Mouse (Mus musculus) small intestine, adult 2 months (tissue): ENCODE data around the gene Map3k11. TPM values are rescaled to one million over a fixed set of nuclear protein-coding genes. Genes with fewer than 3 reads are reported as not detected.

Experiments used
- H3K27ac ChIP-seq: fragments of 200-500 bp; 2 replicates; pipeline ENCODE4 v1.5.1; 2012; ENCODE audit warnings: low read depth, low read length, control low read depth, inconsistent platforms; ENCODE audit not compliant: insufficient read depth
- H3K27me3 ChIP-seq: fragments of 200-500 bp; 2 replicates; pipeline ENCODE4 v1.6.1; 2012; ENCODE audit warnings: mild to moderate bottlenecking, moderate library complexity, low read length, inconsistent platforms; ENCODE audit not compliant: control insufficient read depth, insufficient read depth
- H3K36me3 ChIP-seq: fragments of 200-500 bp; 2 replicates; pipeline ENCODE4 v1.6.1; 2012; ENCODE audit warnings: mild to moderate bottlenecking, low read length, control low read depth, inconsistent platforms; ENCODE audit not compliant: control insufficient read depth, insufficient read depth
- H3K4me1 ChIP-seq: fragments of 200-500 bp; 2 replicates; pipeline ENCODE4 v1.6.1; 2012; ENCODE audit warnings: low read length, inconsistent platforms, mixed read lengths; ENCODE audit not compliant: control insufficient read depth, insufficient read depth, insufficient read length
- H3K4me3 ChIP-seq: fragments of 200-500 bp; 2 replicates; pipeline ENCODE4 v1.5.1; 2012; ENCODE audit warnings: low read depth, mild to moderate bottlenecking, control low read depth, inconsistent platforms, low read length, moderate library complexity
- CTCF ChIP-seq: fragments of 200-500 bp; IDR thresholded peaks from 2 replicates; pipeline ENCODE4 v1.5.1; 2012; ENCODE audit warnings: low read depth, mild to moderate bottlenecking, control low read depth, inconsistent platforms, low read length, moderate library complexity, mixed read lengths; ENCODE audit not compliant: insufficient replicate concordance, insufficient read length; ENCODE audit errors: extremely low read depth
- POLR2A ChIP-seq: fragments of 200-500 bp; IDR thresholded peaks from 2 replicates; pipeline ENCODE4 v1.6.1; 2012; ENCODE audit warnings: low read depth, mild to moderate bottlenecking, control low read depth, inconsistent platforms, low read length, moderate library complexity
- WGBS: fragments of 180-500 bp; shearing (Covaris S2); methylation state at CpG from one replicate; pipeline ENCODE4 v1.1.7; 2018; 5-methylcytosine and 5-hydroxymethylcytosine counted together
- polyA plus RNA-seq: library from polyadenylated mRNA; depleted of rRNA; stranded (reverse); fragments of >200 nt; gene quantifications from 2 replicates; pipeline ENCODE4 v1.2.3, GENCODE M21; 2012

Map3k11 gene
- polyA plus RNA-seq, 1 experiment: 169 TPM

DNA sequence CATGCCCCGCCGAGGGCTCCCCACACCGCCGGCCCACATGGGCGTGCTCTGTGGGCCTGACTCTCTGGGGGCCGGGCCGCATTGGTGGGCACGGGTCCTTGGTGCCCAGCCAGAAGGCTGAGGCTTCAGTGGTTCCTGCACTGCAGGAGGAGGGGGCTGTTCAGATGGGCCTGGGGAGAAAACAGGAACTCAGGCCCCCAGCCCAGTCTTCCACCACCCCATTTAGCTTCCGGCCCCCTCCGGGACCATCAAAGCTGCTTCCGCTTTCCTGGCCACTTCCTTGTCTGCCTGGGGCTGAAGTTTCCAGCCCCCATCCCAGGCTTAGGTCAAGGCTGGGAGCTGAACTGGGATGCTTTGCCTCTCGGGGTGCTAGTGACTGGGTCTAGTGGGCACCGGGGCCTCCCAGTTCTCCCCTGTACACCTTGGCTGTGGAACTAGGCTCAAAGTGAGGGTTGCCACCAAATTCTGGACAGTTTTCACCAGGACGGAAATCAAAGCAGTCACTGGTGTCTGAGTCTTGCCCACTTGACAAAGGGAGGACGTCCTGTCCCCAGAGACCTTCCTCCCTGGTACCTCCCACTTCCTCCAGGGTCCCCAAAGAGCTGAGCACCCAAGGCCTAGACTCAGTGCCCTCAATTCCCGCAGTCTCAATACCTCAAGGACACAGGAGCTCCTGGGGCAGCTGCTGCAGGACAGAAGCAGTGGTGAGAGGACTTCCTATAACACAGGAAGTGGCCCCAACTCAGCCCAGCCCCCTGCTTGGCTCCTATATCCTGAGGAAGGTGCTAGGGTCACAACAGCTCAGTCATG lies 27.4 kb upstream of the Map3k11 start:
- 73% methylated on average over 16 of the region's 16 CpGs for WGBS
- Histone ChIP-seq H3K4me1 (peaks cover 7% of the 10 kb centered on the region), H3K36me3 (peaks cover 15% of the 10 kb centered on the region), H3K27ac (peak overlapping the region; percentile 83), H3K27me3 (no peaks in the 10 kb centered on the region), H3K4me3 (peak overlapping the region; percentile 57)
- TF ChIP-seq CTCF (no peak), POLR2A (no peak)

DNA sequence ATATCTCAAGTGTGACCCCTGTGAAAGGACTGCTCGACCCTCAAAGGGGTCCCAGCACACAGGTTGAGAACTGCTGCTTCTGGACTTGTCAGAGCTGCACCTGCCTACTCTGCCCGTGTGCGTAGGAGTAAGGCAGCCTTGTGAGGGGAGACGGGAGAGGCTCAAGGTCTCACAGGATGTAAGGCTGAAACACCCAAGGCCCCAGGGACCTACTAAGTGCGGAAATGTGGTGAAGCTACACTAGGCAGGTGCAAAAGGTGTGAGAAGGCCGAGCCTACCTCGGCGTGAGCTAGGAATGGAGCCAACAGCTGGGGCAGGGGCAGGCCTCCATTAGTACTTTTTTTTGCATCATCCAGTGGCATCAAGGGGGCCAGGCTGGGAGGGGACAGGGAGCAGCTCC lies 26.2 kb upstream of the Map3k11 start:
- WGBS: 74% methylated on average over 8 of the region's 8 CpGs
- Histone ChIP-seq H3K27me3 (no peaks in the 10 kb centered on the region), H3K27ac (peak overlapping the region; percentile 83), H3K36me3 (peaks cover 26% of the 10 kb centered on the region), H3K4me1 (peaks cover 7% of the 10 kb centered on the region), H3K4me3 (peak overlapping the region; percentile 70)
- TF ChIP-seq CTCF: no peak
- TF ChIP-seq POLR2A: no peak

DNA sequence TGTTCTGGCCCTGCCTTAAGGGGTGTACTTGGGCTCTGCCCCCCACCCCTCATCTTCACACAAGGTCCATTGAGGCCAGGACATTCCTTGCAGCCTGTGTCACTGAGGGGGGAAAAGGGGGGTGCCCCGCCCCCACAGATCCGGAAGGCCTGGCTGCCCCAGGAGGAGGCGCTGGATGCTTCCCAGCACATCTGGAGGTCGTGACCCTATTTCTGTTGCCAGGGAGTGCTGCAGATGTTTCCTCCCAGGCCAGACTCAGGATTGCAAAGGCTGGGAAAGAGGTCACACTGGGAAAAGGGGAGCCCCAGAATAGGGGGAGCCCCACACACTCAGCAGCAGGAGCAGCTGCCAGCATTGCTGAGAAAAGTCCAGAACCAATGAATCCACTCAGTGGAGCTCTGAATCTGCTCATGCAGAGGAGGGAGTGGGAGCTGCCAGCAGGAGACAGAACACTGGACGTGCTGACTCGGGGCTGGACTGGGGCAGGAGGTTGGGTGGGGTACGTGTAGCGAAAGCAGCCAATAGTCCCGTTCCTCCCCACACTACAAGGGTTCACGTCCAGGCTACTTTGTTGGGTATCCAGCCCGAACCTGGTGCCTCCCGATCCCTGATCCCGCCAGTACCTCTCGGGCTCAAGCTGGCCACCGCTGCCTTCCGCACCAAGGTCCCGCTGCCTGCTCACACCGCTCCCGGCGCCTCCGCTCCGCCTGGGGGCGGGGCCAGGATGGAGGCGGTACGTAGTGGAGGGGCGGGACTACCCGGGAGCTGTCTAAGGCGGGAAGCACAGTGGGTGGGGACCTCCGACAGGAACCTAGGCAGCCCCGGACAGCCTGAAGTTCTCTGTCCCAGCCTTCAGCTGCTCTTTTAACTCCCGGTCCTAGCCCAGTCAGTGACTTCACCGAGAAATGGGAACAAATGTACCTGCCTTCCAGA lies 25.3 kb upstream of the Map3k11 start, which contains the start of gene Sipa1:
Gene Sipa1, minus strand, starts transcription at position 727 of the 933 bp plus-strand sequence.
- 4% methylated on average over 32 of the region's 32 CpGs for WGBS
- Histone ChIP-seq H3K27me3 (no peaks in the 10 kb centered on the region), H3K36me3 (peaks cover 30% of the 10 kb centered on the region), H3K4me3 (peak within 1 kb of the TSS; percentile 70), H3K4me1 (peaks cover 7% of the 10 kb centered on the region), H3K27ac (peak within 1 kb of the TSS; percentile 47)
- TF ChIP-seq CTCF (no peak), POLR2A (peak; percentile 61; the same call in 1 of the 2 replicates)

DNA sequence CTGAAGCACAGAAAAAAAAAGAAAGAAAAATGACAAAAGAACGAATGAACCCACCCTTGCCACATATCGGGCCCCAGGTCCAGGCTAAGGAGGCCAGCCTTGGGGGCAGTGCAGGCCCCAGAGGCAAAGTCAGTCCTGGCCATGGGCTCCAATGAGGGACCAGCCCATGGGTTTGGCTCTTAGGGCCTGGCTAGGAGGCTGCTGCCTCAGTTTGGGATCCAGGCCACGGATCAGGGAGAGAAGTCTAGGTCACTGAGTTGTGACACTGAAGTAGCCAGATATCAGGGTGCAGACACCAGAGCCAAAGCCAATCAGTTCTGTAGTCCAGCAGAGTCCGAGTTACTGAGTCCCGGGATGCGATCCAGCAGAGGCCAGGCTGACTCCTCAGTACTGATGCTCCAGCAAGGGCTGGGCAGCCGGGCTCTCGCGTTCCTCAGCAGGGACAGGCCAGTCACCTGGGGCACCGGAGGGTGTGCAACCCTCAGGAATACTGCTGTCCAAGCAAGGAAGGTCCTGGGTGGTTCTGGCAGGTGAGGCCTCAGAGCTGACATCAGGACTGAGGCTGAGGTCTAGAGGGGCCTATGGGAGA lies 23.8 kb upstream of the Map3k11 start:
- Histone ChIP-seq H3K27me3 (no peaks in the 10 kb centered on the region), H3K4me1 (peaks cover 7% of the 10 kb centered on the region), H3K4me3 (no peak overlapping the region), H3K36me3 (peaks cover 31% of the 10 kb centered on the region), H3K27ac (no peak overlapping the region)
- TF ChIP-seq POLR2A (no peak), CTCF (no peak)
- WGBS: 95% methylated on average over 10 of the region's 10 CpGs

DNA sequence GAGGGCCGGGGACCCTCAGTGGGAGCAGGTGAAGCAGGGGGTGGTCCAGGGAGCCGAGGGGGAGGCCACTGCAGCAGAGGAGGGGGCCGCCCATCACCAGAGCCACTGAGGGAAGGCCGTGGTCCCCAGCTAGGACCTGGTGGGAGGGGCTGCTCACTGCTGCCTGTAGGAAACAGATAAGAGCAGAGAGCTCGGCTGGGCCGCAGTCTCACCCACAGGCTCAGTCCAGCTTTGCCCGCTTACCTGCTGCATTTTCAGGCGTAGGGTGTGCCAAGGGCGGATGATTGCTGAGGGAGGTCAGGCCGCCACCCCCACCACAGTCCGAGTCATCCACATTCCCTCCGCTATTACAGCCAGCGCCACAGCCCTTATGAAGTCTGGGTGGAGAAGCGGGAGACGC lies 23.1 kb upstream of the Map3k11 start:
- 88% methylated on average over 15 of the region's 15 CpGs for WGBS
- Histone ChIP-seq H3K4me3 (no peak overlapping the region), H3K4me1 (peaks cover 7% of the 10 kb centered on the region), H3K36me3 (peaks cover 34% of the 10 kb centered on the region), H3K27ac (no peak overlapping the region), H3K27me3 (no peaks in the 10 kb centered on the region)
- TF ChIP-seq CTCF (no peak), POLR2A (no peak)

DNA sequence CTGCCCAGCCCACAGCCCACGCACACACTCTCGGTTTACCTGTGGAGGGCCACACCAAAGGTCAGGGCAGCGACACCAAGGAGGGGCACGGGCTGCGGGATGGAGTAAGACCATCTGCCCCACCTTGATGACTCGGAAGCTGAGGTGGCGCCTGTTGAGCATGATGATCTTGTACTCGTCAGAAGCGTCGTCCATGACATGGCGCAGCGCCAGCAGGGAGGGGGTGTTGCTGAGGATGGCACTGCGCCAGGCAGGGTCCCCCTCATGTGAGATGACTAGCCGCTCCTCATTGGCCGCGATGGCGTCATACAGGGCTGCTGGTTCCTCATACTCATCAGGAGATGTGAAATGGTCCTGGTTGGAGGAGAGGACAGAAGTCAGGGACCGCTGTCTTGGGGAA lies 22.2 kb upstream of the Map3k11 start:
- TF ChIP-seq POLR2A (no peak), CTCF (no peak)
- Histone ChIP-seq H3K27ac (no peak overlapping the region), H3K27me3 (no peaks in the 10 kb centered on the region), H3K4me1 (peaks cover 7% of the 10 kb centered on the region), H3K4me3 (no peak overlapping the region), H3K36me3 (peaks cover 35% of the 10 kb centered on the region)
- 94% methylated on average over 18 of the region's 18 CpGs for WGBS

DNA sequence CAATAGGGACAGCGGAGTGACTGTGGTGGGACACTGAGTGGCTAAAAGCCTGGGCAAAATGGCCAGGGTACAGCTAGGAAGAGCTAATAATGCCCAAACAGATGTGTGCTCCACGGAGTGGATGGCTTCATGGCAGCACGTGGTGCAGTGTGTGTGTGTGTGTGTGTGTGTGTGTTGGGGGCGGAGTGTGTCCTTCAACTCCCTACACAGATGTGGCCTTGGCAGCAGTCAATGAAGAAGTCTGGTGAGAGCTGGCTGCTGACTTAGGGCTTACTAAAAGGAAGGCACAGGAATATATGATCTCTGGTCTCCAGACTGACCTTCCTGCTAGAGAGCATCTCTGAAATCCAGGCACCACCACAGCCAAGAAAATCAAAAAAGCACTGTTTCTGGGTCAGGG lies 20.2 kb upstream of the Map3k11 start:
- Histone ChIP-seq H3K36me3 (peaks cover 53% of the 10 kb centered on the region), H3K27me3 (no peaks in the 10 kb centered on the region), H3K4me3 (no peak overlapping the region), H3K4me1 (peaks cover 4% of the 10 kb centered on the region; the same call in 1 of the 2 replicates), H3K27ac (no peak overlapping the region)
- 76% methylated on average over 4 of the region's 4 CpGs for WGBS
- no peak for TF ChIP-seq CTCF
- TF ChIP-seq POLR2A: no peak
